Mouse (Mus musculus) heart, embryonic 10.5 days (tissue): ENCODE results near the gene Cars2. TPM values are rescaled to one million over a fixed set of nuclear protein-coding genes. Genes with fewer than 3 reads are reported as not detected.

Experiments used
- DNase-seq: peaks from one replicate; pipeline ENCODE4 v3.0.0-alpha.2; 2017; ENCODE audit warnings: low spot score
- H3K27ac ChIP-seq: fragments of 300-500 bp; sonication (generic); 2 replicates; pipeline ENCODE4 v1.5.1; 2016; ENCODE audit warnings: mild to moderate bottlenecking
- H3K27me3 ChIP-seq: fragments of 300-500 bp; sonication (generic); 2 replicates; pipeline ENCODE4 v1.6.1; 2016; ENCODE audit warnings: mild to moderate bottlenecking; ENCODE audit not compliant: poor library complexity, insufficient read depth, severe bottlenecking
- H3K36me3 ChIP-seq: fragments of 300-500 bp; sonication (generic); 2 replicates; pipeline ENCODE4 v1.6.1; 2016; ENCODE audit warnings: mild to moderate bottlenecking, moderate library complexity
- H3K4me1 ChIP-seq: fragments of 300-500 bp; sonication (generic); 2 replicates; pipeline ENCODE4 v1.6.1; 2016; ENCODE audit warnings: mild to moderate bottlenecking
- H3K4me3 ChIP-seq: fragments of 300-500 bp; sonication (generic); 2 replicates; pipeline ENCODE4 v1.5.1; 2016; ENCODE audit warnings: mild to moderate bottlenecking, moderate library complexity
- H3K9me3 ChIP-seq: fragments of 300-500 bp; sonication (generic); 2 replicates; pipeline ENCODE4 v1.6.1; 2016; ENCODE audit warnings: mild to moderate bottlenecking, moderate library complexity
- WGBS: fragments of 180-500 bp; shearing (Covaris S2); methylation state at CpG from one replicate; pipeline ENCODE4 v1.1.7; 2016; 5-methylcytosine and 5-hydroxymethylcytosine counted together
- polyA plus RNA-seq: library from polyadenylated mRNA; unstranded; fragments of >200 nt; fragmentation: Nextera tagmentation; extraction: Ambion mirVana; gene quantifications from 2 replicates; pipeline ENCODE4 v1.2.1, GENCODE M21; 2016

Gene Cars2
- 24.5 and 27.9 TPM in 2 replicates for polyA plus RNA-seq

DNA sequence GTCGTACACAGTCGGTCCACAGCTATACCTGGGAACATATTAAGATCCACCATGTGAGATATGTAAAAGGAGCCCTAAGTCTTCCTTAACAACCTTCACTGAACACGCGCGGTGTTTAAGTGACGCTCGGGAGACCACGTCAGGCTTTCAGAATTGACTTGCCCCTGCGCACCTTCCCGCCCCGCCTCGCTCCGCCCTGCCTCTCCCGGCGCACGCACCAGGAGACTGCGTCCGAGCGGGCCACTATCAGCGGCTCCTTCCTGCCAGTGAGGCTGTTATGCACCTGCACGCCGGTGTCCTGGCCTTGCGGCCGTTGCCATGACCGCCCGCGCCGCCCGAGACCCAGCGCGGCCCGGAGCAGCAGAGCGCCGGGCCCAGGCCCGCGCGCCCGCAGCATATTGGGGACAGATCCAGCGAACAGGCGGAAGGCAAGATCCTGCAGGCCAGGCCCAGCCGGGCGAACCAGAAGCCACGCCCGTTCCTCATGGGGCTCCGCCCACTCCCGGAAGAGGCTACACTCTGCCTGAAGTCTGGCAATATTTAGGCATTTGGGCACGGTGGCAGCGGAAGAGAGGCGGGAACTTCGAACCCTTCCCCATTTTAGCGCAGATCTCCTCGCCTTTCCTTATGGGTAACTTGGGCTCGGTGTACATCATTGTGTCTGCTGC lies at the start of gene Cars2:
Cars2 (minus strand) TSS at position 503 of the 668 bp plus-strand sequence.
- Histone ChIP-seq H3K27me3 (no peaks in the 10 kb centered on the region), H3K27ac (peak within 1 kb of the TSS; percentile 93), H3K4me3 (peak within 1 kb of the TSS; percentile 76), H3K36me3 (peaks cover 15% of the 10 kb centered on the region), H3K4me1 (peaks cover 24% of the 10 kb centered on the region), H3K9me3 (no peaks in the 10 kb centered on the region)
- peak; percentile 95 for DNase-seq
- under 1% methylated on average over 53 of the region's 53 CpGs for WGBS

DNA sequence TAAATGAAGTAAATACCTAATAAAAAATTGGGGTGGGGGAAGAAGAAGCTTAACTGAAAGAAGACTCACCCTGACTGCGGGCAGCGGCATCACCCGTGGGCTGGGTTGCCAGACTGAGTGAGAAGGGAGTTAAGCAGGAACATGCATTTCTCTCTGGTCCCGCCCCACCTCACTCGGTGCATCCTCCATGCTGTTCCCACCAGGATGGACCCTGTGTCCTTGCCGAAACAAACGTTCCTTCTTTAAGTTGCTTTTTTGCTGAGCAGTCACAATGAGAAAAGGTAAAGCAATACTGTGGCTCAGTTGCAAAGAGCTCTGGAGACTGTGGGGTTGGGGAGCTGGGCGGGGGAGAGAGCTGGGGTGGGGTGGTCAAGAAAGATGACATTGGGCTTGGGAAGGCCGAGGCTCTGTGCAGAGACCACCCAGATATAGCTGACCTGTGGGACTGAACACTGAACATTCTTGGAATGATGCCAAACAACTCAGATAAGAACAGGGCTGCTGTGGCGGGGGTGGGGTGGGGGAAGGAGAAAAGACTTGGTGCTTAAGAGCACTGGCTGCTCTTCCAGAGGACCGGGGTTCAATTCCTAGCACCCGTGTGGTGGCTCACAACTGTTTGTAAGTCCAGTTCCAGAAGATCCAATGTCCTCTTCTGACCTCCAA lies 42.8 kb upstream of the Cars2 start:
- no peaks in the 10 kb centered on the region for H3K27me3 ChIP-seq
- H3K36me3 ChIP-seq: no peaks in the 10 kb centered on the region
- 58% methylated on average over 12 of the region's 12 CpGs for WGBS
- peaks cover 21% of the 10 kb centered on the region for H3K4me1 ChIP-seq
- H3K9me3 ChIP-seq: peaks cover 4% of the 10 kb centered on the region; the same call in 1 of the 2 replicates
- no peak for DNase-seq
- H3K27ac ChIP-seq: peak overlapping the region; percentile 67; the same call in 1 of the 2 replicates
- H3K4me3 ChIP-seq: no peak overlapping the region

DNA sequence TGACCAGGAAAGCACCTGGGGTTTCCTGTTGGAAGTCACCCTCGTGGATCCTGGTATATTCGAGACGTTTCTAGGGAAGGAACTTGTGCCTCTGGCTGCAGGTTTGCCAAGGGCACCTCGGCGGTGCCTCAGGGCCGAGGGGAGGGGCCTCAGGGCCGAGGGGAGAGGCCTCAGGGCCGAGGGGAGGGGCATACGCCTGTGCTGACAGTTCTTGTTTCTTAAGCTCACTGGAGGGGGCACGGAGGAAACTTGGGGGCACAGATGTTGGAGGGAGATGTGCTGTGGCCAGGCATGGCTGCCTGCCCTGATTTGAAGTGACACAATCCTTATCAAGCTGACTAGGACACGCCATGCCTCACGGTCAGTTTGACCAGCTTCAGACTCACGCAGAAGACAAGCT lies 41.7 kb upstream of the Cars2 start:
- H3K9me3 ChIP-seq: peaks cover 2% of the 10 kb centered on the region; the same call in 1 of the 2 replicates
- H3K27ac ChIP-seq: 0 out of 2 replicates have a peak overlapping the region, but pooled peaks have one; percentile 29
- peaks cover 21% of the 10 kb centered on the region for H3K4me1 ChIP-seq
- no peak for DNase-seq
- peak overlapping the region; percentile 3; the same call in 1 of the 2 replicates for H3K4me3 ChIP-seq
- no peaks in the 10 kb centered on the region for H3K36me3 ChIP-seq
- no peaks in the 10 kb centered on the region for H3K27me3 ChIP-seq
- WGBS: 35% methylated on average over 13 of the region's 13 CpGs

DNA sequence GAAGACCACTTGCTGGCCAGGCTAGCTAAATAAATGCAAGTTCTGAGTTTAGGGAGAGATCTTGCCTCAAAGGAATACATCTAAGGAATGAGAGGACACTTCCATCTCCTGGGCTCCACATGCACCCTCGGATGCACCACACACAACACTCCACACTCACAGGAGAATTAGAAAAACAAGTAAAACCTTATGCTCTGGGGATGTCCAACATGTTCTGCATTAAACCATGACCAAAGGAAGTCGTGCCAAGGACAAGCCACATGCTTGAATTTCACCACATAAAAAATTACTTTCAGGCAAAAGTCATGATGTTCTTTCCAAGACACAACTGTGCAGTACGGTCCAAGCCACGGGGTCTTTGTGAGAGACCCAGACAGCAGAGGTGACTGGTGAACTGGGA lies 41.3 kb upstream of the Cars2 start:
- peaks cover 21% of the 10 kb centered on the region for H3K4me1 ChIP-seq
- no peak overlapping the region for H3K4me3 ChIP-seq
- H3K27ac ChIP-seq: no peak overlapping the region
- H3K9me3 ChIP-seq: no peaks in the 10 kb centered on the region
- DNase-seq: no peak
- H3K27me3 ChIP-seq: no peaks in the 10 kb centered on the region
- WGBS: 82% methylated on average over 4 of the region's 4 CpGs
- no peaks in the 10 kb centered on the region for H3K36me3 ChIP-seq

DNA sequence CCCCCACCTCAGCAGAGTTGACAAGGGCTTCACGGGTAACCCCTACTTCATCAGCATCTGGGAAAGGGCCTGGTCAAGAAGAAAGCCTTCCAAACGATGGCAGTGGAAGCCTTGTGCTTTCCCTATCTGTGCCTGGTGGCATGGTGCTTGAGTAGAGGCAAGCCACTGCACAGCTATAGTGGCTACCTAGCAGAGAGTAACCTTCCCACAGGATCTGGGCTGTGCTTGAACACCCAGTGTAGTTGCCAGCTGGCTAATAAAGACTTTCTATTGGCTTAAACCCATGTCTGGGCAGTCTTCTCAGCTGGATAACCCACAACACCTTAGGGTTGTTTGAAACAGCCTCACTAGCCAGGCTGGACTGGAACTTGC lies 35.8 kb upstream of the Cars2 start:
- H3K27ac ChIP-seq: 0 out of 2 replicates have a peak overlapping the region, but pooled peaks have one; percentile 37
- no peaks in the 10 kb centered on the region for H3K36me3 ChIP-seq
- no peak overlapping the region for H3K4me3 ChIP-seq
- H3K4me1 ChIP-seq: peaks cover 12% of the 10 kb centered on the region; the same call in 1 of the 2 replicates
- no peak for DNase-seq
- WGBS: 56% methylated on average over 2 of the region's 2 CpGs
- no peaks in the 10 kb centered on the region for H3K27me3 ChIP-seq
- no peaks in the 10 kb centered on the region; the same call in 1 of the 2 replicates for H3K9me3 ChIP-seq

DNA sequence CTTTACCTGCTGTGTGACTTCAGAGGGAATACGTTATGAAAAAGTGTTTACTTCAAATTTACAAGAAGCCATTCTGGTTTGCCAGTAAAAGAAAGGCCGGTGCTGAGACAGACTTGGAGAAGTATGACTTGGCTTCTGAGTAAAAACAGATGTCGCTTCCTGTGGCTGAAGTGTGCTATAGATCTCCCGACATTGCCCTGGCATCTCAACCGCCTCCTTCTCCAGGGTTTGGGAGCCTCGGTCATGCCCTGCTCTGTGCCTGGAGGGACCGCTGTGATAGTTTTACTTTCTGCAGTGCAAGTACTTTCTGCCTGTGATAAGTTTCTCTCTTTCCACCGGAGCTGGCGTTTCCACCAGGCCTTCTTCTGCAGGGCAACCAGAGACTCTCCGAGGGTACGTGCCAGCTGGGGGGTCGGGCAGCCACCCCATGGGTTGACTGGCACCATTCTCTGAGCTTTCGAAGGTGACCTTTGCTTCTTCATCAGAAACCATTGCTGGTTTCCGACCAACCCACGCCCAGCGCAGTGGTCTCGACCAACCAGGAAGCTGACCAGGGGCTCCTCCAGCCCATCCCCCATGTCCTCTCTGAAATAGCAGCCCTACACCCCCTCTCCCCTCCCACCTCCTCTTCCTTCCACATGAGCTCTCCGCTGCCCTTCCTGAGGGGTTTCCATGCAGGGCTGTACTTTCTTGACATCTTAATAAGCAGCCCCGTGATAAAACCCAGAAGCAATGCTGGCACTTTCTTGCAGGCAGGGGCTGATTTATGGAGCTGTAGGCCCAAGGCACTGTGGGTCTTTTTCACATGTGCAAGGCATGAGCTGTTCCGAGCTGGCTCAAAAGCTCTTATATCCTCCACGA lies 35.2 kb upstream of the Cars2 start:
- 77% methylated on average over 21 of the region's 21 CpGs for WGBS
- H3K27me3 ChIP-seq: no peaks in the 10 kb centered on the region
- DNase-seq: no peak
- no peaks in the 10 kb centered on the region; the same call in 1 of the 2 replicates for H3K9me3 ChIP-seq
- no peak overlapping the region for H3K4me3 ChIP-seq
- peaks cover 12% of the 10 kb centered on the region; the same call in 1 of the 2 replicates for H3K4me1 ChIP-seq
- H3K27ac ChIP-seq: peak overlapping the region; percentile 37; the same call in 1 of the 2 replicates
- H3K36me3 ChIP-seq: no peaks in the 10 kb centered on the region

DNA sequence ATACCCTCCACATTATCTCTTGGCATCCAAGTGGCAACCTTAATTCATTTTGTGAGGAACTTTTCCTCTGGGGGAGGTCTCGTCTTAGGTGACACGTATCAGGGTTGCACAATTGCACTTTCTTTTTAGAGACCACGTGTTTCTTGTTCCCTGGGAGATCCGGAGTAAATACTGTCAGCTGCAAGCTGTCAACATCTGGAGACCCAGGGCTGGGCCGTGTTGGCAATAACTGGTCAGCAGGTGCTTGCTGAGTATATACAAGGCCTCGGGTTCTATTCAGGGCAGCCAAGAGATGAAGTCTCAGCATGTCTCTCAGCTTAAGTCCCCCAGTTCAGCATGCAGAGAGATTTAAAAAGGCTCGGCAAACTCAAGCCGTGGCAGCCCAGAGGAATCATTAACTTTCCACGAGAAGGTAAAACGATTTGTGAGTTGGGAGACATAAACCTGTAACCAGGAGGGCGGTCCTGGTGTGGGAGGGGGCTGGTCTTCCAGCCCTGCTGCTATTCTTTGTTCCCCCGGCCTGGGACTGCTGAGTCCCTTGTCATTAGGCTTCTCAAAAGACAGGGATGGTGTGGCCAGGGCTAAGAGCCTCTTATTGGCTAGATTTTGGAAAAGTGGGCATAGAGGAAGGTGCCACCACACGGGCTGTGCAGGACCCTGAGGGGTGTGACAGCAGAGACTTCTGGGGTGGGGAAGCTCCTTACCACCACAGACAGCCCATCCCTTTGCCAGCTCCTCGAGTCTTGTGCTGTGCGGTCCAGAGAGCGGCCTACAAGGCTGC lies 25.2 kb upstream of the Cars2 start:
- Histone ChIP-seq H3K36me3 (no peaks in the 10 kb centered on the region), H3K27me3 (no peaks in the 10 kb centered on the region), H3K4me1 (peaks cover 32% of the 10 kb centered on the region), H3K9me3 (no peaks in the 10 kb centered on the region), H3K27ac (peak overlapping the region; percentile 62; the same call in 1 of the 2 replicates), H3K4me3 (no peak overlapping the region)
- WGBS: 77% methylated on average over 16 of the region's 16 CpGs
- no peak for DNase-seq

DNA sequence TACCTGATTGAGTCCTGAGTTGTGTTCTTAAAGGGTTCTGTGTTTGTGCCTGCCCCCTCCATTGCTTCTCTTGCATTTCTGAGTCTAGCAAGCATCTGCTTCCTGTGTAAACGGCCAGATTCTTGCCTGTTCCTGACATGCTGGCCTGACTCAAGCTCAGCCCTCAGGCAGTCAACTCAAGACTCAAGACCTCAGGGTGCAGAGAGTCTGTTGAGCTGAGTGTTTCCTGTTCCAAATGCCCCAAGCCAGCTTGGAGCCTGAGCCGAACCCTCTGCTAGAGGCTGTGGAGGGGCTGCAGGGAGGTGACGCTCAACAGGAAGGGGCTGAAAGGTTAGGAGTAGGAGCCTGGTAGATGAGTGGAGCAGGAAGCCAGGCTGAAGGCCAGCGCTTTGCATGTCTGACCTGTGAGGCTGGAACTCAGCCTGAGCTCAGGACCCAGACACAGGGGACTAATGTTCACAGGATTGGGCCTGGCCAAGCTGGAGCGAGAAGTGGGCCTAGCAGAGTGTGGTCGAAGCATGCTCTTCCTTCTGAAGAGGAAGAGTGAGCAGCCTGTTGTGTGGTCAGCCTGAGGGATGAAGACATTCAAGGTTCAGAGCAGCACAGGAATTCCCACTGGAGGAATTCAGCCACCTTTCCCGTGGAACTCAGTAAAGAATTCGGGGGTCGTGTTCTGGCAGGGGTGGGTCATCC lies 24.5 kb upstream of the Cars2 start:
- Histone ChIP-seq H3K27ac (peak overlapping the region; percentile 31; the same call in 1 of the 2 replicates), H3K36me3 (no peaks in the 10 kb centered on the region), H3K27me3 (no peaks in the 10 kb centered on the region), H3K4me1 (peaks cover 32% of the 10 kb centered on the region), H3K9me3 (no peaks in the 10 kb centered on the region), H3K4me3 (no peak overlapping the region)
- no peak for DNase-seq
- 55% methylated on average over 9 of the region's 9 CpGs for WGBS

DNA sequence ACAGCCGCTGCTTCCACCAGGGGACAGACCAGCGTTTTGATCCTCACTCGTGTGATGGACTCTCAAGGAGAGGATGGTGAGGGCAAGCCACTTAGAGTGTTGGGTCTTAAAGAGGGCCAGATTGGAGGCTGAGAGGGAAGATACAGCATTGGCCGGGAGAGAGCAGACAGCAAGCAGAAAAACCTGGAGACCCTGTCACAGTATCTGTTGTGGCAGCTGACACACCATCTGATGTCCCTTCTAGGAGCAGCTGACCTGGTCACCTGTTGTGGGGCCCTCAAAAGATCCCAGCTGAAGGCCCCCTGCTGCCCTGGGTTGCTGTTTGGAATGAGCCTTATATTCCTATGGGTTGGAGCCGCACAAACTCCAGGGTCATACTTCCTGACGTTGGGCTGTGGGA lies 21.8 kb upstream of the Cars2 start:
- Histone ChIP-seq H3K27me3 (no peaks in the 10 kb centered on the region), H3K9me3 (no peaks in the 10 kb centered on the region), H3K4me1 (peaks cover 32% of the 10 kb centered on the region), H3K27ac (no peak overlapping the region), H3K4me3 (no peak overlapping the region), H3K36me3 (peaks cover 9% of the 10 kb centered on the region; the same call in 1 of the 2 replicates)
- DNase-seq: no peak
- 76% methylated on average over 6 of the region's 6 CpGs for WGBS

DNA sequence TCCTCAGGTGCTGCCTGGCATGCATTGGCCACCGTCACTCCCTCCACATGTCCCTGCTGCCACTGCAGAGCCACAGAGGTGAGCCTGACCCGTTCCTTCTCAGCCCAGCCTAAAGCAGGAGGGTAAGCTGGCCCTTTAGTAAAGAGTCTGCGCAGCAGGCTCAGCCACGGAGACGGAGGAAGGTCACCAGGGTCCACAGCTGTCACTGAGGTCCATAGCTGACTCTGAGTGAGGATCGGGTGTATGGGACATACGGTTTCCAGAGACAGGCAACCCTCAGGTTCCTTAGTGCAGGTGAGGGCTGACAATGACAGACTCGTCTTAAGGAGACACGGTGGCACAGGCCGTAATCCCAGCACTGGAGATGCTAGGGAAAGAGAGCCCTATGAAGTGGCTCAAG lies 21.4 kb upstream of the Cars2 start:
- DNase-seq: no peak
- peaks cover 32% of the 10 kb centered on the region for H3K4me1 ChIP-seq
- H3K9me3 ChIP-seq: no peaks in the 10 kb centered on the region
- no peak overlapping the region for H3K27ac ChIP-seq
- H3K27me3 ChIP-seq: no peaks in the 10 kb centered on the region
- H3K4me3 ChIP-seq: no peak overlapping the region
- WGBS: 84% methylated on average over 10 of the region's 10 CpGs
- H3K36me3 ChIP-seq: peaks cover 12% of the 10 kb centered on the region; the same call in 1 of the 2 replicates

DNA sequence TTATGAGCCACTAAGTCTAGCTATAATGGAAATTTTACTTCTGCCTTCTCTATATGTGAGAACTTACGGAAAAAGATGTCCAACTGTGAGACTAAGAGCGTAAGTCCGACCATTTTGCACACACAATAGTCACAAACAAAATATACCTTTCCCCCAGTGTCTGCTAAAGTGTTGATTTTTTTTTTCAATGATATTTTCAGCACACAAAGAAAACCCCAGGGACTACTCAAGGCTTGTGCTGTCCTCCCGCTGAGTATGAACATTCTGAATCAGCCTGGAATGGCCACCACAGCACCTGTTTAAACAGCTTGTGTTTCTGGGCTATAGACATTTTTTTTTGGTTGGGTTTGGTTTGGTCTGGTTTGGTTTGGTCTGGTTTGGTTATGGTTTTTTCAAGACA lies 20.2 kb upstream of the Cars2 start:
- H3K27me3 ChIP-seq: no peaks in the 10 kb centered on the region
- H3K4me3 ChIP-seq: no peak overlapping the region
- H3K36me3 ChIP-seq: peaks cover 20% of the 10 kb centered on the region; the same call in 1 of the 2 replicates
- H3K9me3 ChIP-seq: no peaks in the 10 kb centered on the region
- H3K27ac ChIP-seq: no peak overlapping the region
- peaks cover 24% of the 10 kb centered on the region for H3K4me1 ChIP-seq
- no peak for DNase-seq
- 92% methylated on average over 4 of the region's 4 CpGs for WGBS
